Mouse (Mus musculus) brain, embryonic 18.5 days (tissue): ENCODE results near the gene Itgal.
A peak's percentile ranks its signal among the peaks of the same experiment; 100 is the strongest.
"Not testable (repeated sequence)": the region's sequence is repeated elsewhere in the genome, so short reads cannot be mapped to it uniquely, and the experiment has no call there.

ENCODE experiments used
- DNase-seq: peaks from one replicate; pipeline ENCODE4 v3.0.0-alpha.2; 2012; ENCODE audit warnings: low read depth, low spot score

Gene Itgal

GRCm38 (mm10) chr7:127296098-127296497 lies at the start of gene Itgal:
Itgal (plus strand) TSS chr7:127296260.
- DNase-seq: no peak

GRCm38 (mm10) chr7:127250511-127250910 lies 45.5 kb upstream of the Itgal start:
- DNase-seq: not testable (repeated sequence)

GRCm38 (mm10) chr7:127252414-127252813 lies 43.6 kb upstream of the Itgal start:
- DNase-seq: no peak

- no peak for DNase-seq
These were observed 42.7 kb upstream of the Itgal start for GRCm38 (mm10) chr7:127253341-127253740.

GRCm38 (mm10) chr7:127253821-127254769 lies 42.0 kb upstream of the Itgal start:
- peak; percentile 95 for DNase-seq

- DNase-seq: no peak
These were observed 41.1 kb upstream of the Itgal start for GRCm38 (mm10) chr7:127255008-127255407.

GRCm38 (mm10) chr7:127255965-127256364 lies 40.1 kb upstream of the Itgal start:
- no peak for DNase-seq

GRCm38 (mm10) chr7:127256518-127256917 lies 39.5 kb upstream of the Itgal start:
- DNase-seq: no peak

GRCm38 (mm10) chr7:127259186-127259905 lies 36.7 kb upstream of the Itgal start:
- DNase-seq: no peak

- peak; percentile 98 for DNase-seq
These were observed 35.5 kb upstream of the Itgal start, which contains the start of gene Dctpp1 for GRCm38 (mm10) chr7:127260309-127261111. Dctpp1 (minus strand) TSS chr7:127260709.

- DNase-seq: no peak
These were observed 33.7 kb upstream of the Itgal start for GRCm38 (mm10) chr7:127262218-127262961.

- DNase-seq: no peak
These were observed 32.5 kb upstream of the Itgal start for GRCm38 (mm10) chr7:127263526-127263925.

- no peak for DNase-seq
These were observed 25.8 kb upstream of the Itgal start for GRCm38 (mm10) chr7:127270256-127270655.

- DNase-seq: no peak
These were observed 25.4 kb upstream of the Itgal start for GRCm38 (mm10) chr7:127270666-127271065.

GRCm38 (mm10) chr7:127271093-127271492 lies 25.0 kb upstream of the Itgal start:
- DNase-seq: no peak

GRCm38 (mm10) chr7:127272566-127272965 lies 23.5 kb upstream of the Itgal start:
- no peak for DNase-seq

GRCm38 (mm10) chr7:127273118-127273923 lies 22.7 kb upstream of the Itgal start:
- no peak for DNase-seq

GRCm38 (mm10) chr7:127273925-127274789 lies 21.9 kb upstream of the Itgal start, which contains the start of gene Sephs2:
Sephs2 (minus strand) TSS chr7:127274055.
- peak; percentile 81 for DNase-seq

- no peak for DNase-seq
These were observed 19.5 kb upstream of the Itgal start for GRCm38 (mm10) chr7:127276519-127276961.
